Mouse (Mus musculus) testis, adult 2 months (tissue): Measurements from ENCODE around the gene Evc2.

Experiments
- CTCF ChIP-seq: fragments of 200-500 bp; IDR thresholded peaks from 2 replicates; pipeline ENCODE4 v1.5.1; 2012; ENCODE audit warnings: low read depth, mild to moderate bottlenecking, inconsistent platforms, low read length, moderate library complexity; ENCODE audit not compliant: control insufficient read depth, insufficient read depth, insufficient replicate concordance
- POLR2A ChIP-seq: fragments of 200-500 bp; IDR thresholded peaks from 2 replicates; pipeline ENCODE4 v1.6.1; 2012; ENCODE audit warnings: low read depth, mild to moderate bottlenecking, inconsistent platforms, low read length, moderate library complexity; ENCODE audit not compliant: control insufficient read depth

DNA sequence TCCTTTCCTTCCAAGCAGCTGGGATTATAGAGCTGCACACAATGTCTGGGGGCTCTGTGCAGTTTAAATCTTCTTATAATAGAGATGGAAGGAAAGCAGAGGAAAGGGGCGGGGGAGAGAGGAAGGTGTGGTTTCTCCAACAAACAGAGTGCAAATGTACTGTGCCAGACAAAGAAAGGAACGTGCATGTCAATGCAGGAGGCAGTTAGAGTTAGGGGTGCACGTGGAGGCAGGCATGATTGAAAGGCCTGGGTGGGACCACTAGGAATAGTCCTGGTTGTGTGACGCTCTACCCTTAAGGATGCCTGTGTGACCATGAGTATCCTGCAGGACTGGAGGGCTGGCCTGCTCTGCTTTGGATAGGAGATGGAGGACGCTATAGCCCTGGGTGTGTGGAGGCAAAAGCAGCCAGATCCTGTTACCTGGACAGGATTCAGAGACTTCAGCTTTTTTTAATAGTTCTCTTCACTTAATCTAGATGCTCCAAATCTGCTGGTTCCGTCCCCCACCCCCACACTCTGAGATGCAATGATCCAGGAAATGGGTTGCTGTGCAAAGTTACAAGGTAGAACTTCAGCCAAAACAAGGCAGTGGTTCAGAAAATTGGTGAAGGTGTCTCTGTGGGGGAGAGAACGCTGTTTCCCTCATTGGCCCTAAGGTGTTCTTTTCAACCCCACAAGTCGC is 7.7 kb upstream of the Evc2 start:
- TF ChIP-seq CTCF (no peak), POLR2A (no peak)
